Comparison of ENCODE assay signal across 8 mouse cellular contexts in genomic region chr2:142902905-142903895, GRCm38 (mm10). TPM values are rescaled to one million over a fixed set of nuclear protein-coding genes. Genes with fewer than 3 reads are reported as not detected.
DNase-seq lines count a peak whose midpoint lies in the region; ATAC-seq lines count a peak whose summit lies in the region.

No protein-coding gene starts in this region.

- H3K4me2 ChIP-seq in hindbrain, embryonic 11.5 days (replicated peaks; ENCODE audit: low read depth, low read length): peak overlapping the region; percentile 48

- H3K4me3 ChIP-seq in hindbrain, embryonic 11.5 days (ENCODE audit: low read depth, low read length): peak overlapping the region; percentile 38

- ATAC-seq in hindbrain, embryonic 11.5 days (ENCODE audit: low FRiP score): peak; percentile 95

- H3K27ac ChIP-seq in hindbrain, embryonic 11.5 days (ENCODE audit: low read depth, low read length): no peak overlapping the region

- no peaks in the 10 kb centered on the region for H3K36me3 ChIP-seq in hindbrain, embryonic 11.5 days (ENCODE audit: control insufficient read depth, insufficient read depth, low read length)

- DNase-seq in Muller cell, postnatal 12 days (ENCODE audit: inconsistent ontology term): peak; percentile 91
- peak; percentile 95 for DNase-seq in cerebellum, adult 9-11 months
- peak; percentile 91 to 96 for DNase-seq in frontal cortex, adult 2 months (ENCODE audit: extremely low spot score in 1 of 2, low spot score in 1 of 2)
- peak; percentile 91 for DNase-seq in hindbrain, embryonic 11.5 days (ENCODE audit: low spot score)
- DNase-seq in layer of hippocampus, postnatal 10 days (ENCODE audit: low spot score in 2 of 2): peak; percentile 92 to 93
- DNase-seq in lung, postnatal 10 days: peak; percentile 97
- DNase-seq in ovary, postnatal 36 days (ENCODE audit: low spot score): peak; percentile 95
- DNase-seq in thymus, postnatal 25 days: peak; percentile 96

- peak overlapping the region; percentile 57 for H3K9ac ChIP-seq in hindbrain, embryonic 11.5 days (ENCODE audit: low read depth, low read length)

- no peaks in the 10 kb centered on the region for H3K27me3 ChIP-seq in hindbrain, embryonic 11.5 days (ENCODE audit: control insufficient read depth, insufficient read depth, low read length)

- no peaks in the 10 kb centered on the region for H3K9me3 ChIP-seq in hindbrain, embryonic 11.5 days (ENCODE audit: control insufficient read depth, low read length)

- no peaks in the 10 kb centered on the region for H3K4me1 ChIP-seq in hindbrain, embryonic 11.5 days (replicated peaks; ENCODE audit: control insufficient read depth, insufficient read depth, low read length)

- 10% methylated on average over 34 of the region's 34 CpGs for WGBS in hindbrain, embryonic 11.5 days

RNA-seq across cellular contexts. Expression of gene Kif16b, which starts 1.9 kb away (rescaled TPM):
- 6.6 and 8.0 TPM in 2 replicates for polyA plus RNA-seq in frontal cortex, adult 2 months (2012; rRNA removed)
- polyA plus RNA-seq in hindbrain, embryonic 11.5 days (2014; fragmentation: Nextera tagmentation; extraction: Ambion mirVana): 6.4 and 6.7 TPM in 2 replicates
- total RNA-seq in layer of hippocampus, postnatal 10 days (2021): 1 to 10 TPM; 7.9 to 8.6 TPM
